Mouse (Mus musculus): ENCODE results near the gene Pld5.

- TF ChIP-seq CTCF (IDR thresholded peaks at IDR 0.05; ENCODE audit: low read depth) = no peak
- TF ChIP-seq EP300 (IDR thresholded peaks at IDR 0.05; ENCODE audit: low read depth) = no peak
Observed at GRCm38 (mm10) chr1:176078410-176078809, 196.7 kb downstream of the Pld5 start.
